Mouse (Mus musculus) heart, embryonic 14.5 days (tissue): ENCODE measurements around the gene Sox5. TPM values are rescaled to one million over a fixed set of nuclear protein-coding genes. Genes with fewer than 3 reads are reported as not detected.

Experiments used
- ATAC-seq: fragments of 200-750 bp; cut with Nextera tagmentation; 2 replicates; pipeline ENCODE4 v1.8.0; 2017; ENCODE audit warnings: low read depth, moderate TSS enrichment; ENCODE audit not compliant: insufficient number of reproducible peaks, insufficient read depth, low FRiP score
- H3K27ac ChIP-seq, 2 experiments: fragments of 200-500 bp in 1 of 2; fragments of 300-500 bp in 1 of 2; sonication (generic) in 1 of 2; replicated peaks in 1 of 2; 2 replicates each; pipeline ENCODE4 v1.5.1; 2012 to 2014; ENCODE audit warnings: low read depth in 2 of 2, low read length in 2 of 2, control low read depth in 1 of 2, mild to moderate bottlenecking in 1 of 2, mixed read lengths in 1 of 2; ENCODE audit not compliant: control insufficient read depth in 1 of 2, insufficient read depth in 1 of 2
- H3K27me3 ChIP-seq: fragments of 300-500 bp; sonication (generic); 2 replicates; pipeline ENCODE4 v1.6.1; 2014; ENCODE audit warnings: mild to moderate bottlenecking, low read length, control low read depth; ENCODE audit not compliant: control insufficient read depth, insufficient read depth
- H3K36me3 ChIP-seq: fragments of 300-500 bp; sonication (generic); 2 replicates; pipeline ENCODE4 v1.6.1; 2014; ENCODE audit warnings: mild to moderate bottlenecking, control low read depth, low read length, mixed read lengths; ENCODE audit not compliant: control insufficient read depth, insufficient read depth
- H3K4me1 ChIP-seq, 2 experiments: fragments of 200-500 bp in 1 of 2; fragments of 300-500 bp in 1 of 2; sonication (generic) in 1 of 2; 2 replicates each; pipeline ENCODE4 v1.6.1; 2012 to 2014; ENCODE audit warnings: low read length in 2 of 2, control low read depth in 1 of 2, mixed read lengths in 1 of 2; ENCODE audit not compliant: control insufficient read depth in 2 of 2, insufficient read depth in 2 of 2
- H3K4me2 ChIP-seq: fragments of 300-500 bp; sonication (generic); 2 replicates; pipeline ENCODE4 v1.6.1; 2014; ENCODE audit warnings: mild to moderate bottlenecking, low read length
- H3K4me3 ChIP-seq, 2 experiments: fragments of 200-500 bp in 1 of 2; fragments of 300-500 bp in 1 of 2; sonication (generic) in 1 of 2; 2 replicates each; pipeline ENCODE4 v1.5.1; 2012 to 2014; ENCODE audit warnings: low read length in 2 of 2, mild to moderate bottlenecking in 2 of 2, control low read depth in 1 of 2, low read depth in 1 of 2, moderate library complexity in 1 of 2; ENCODE audit not compliant: control insufficient read depth in 1 of 2, insufficient read depth in 1 of 2
- H3K9ac ChIP-seq: fragments of 300-500 bp; sonication (generic); 2 replicates; pipeline ENCODE4 v1.6.1; 2014; ENCODE audit warnings: mild to moderate bottlenecking, low read length
- H3K9me3 ChIP-seq: fragments of 300-500 bp; sonication (generic); 2 replicates; pipeline ENCODE4 v1.6.1; 2016; ENCODE audit warnings: low read length, control low read depth; ENCODE audit not compliant: control insufficient read depth
- WGBS: fragments of 180-500 bp; shearing (Covaris S2); extraction: QIAGEN DNeasy Blood & Tissue Kit; methylation state at CpG from one replicate; pipeline ENCODE4 v1.1.7; 2014; 5-methylcytosine and 5-hydroxymethylcytosine counted together
- polyA plus RNA-seq: library from polyadenylated mRNA; unstranded; fragments of >200 nt; fragmentation: Nextera tagmentation; extraction: Ambion mirVana; gene quantifications from 2 replicates; pipeline ENCODE4 v1.2.1, GENCODE M21; 2014

Gene Sox5
- polyA plus RNA-seq, 1 experiment from 2014 or later = 10.6 TPM

GRCm38 (mm10) chr6:144782031-144782857 lies 467 bp upstream of the Sox5 start:
- under 1% methylated on average over 51 of the region's 55 CpGs for WGBS
- ATAC-seq = no peak; the same call in 1 of the 2 replicates
- 0 out of 4 replicates have a peak overlapping the region, but pooled peaks of 1 of the 2 experiments have one; percentile 57 for H3K27ac ChIP-seq

GRCm38 (mm10) chr6:144780608-144781285 lies 1.0 kb downstream of the Sox5 start:
- Histone ChIP-seq H3K4me2 (peak overlapping the region; percentile 99), H3K27ac (peak overlapping the region; percentile 45 to 57; a peak in 3 of 4 replicates), H3K4me3 (peak overlapping the region; percentile 83 to 94), H3K9me3 (no peaks in the 10 kb centered on the region), H3K9ac (peak overlapping the region; percentile 74), H3K27me3 (peaks cover 46% of the 10 kb centered on the region), H3K4me1 (peaks cover 0 to 11% of the 10 kb centered on the region in 2 experiments; a peak in 2 of 4 replicates), H3K36me3 (no peaks in the 10 kb centered on the region)
- ATAC-seq = no peak
- WGBS = 22% methylated on average over 9 of the region's 9 CpGs

More at GRCm38 (mm10) chr6:144782031-144782857, 467 bp upstream of the Sox5 start:
- Histone ChIP-seq H3K27me3 (peaks cover 39% of the 10 kb centered on the region), H3K4me3 (peak overlapping the region; percentile 83 to 94), H3K4me1 (peaks cover 0 to 11% of the 10 kb centered on the region in 2 experiments; a peak in 2 of 4 replicates), H3K9me3 (no peaks in the 10 kb centered on the region), H3K4me2 (peak overlapping the region; percentile 99), H3K9ac (peak overlapping the region; percentile 74), H3K36me3 (no peaks in the 10 kb centered on the region)

- Histone ChIP-seq H3K4me1 (peaks cover 2 to 11% of the 10 kb centered on the region in 2 experiments; a peak in 3 of 4 replicates), H3K36me3 (no peaks in the 10 kb centered on the region), H3K4me3 (peak overlapping the region; percentile 83 to 94; a peak in 1 of 4 replicates), H3K27ac (peak overlapping the region; percentile 30 to 57; a peak in 2 of 4 replicates), H3K9me3 (no peaks in the 10 kb centered on the region), H3K9ac (peak overlapping the region; percentile 45; the same call in 1 of the 2 replicates), H3K27me3 (peaks cover 46% of the 10 kb centered on the region), H3K4me2 (peak overlapping the region; percentile 99)
- ATAC-seq = no peak
- 41% methylated on average over 12 of the region's 12 CpGs for WGBS
Measured at GRCm38 (mm10) chr6:144779945-144780607, 1.7 kb downstream of the Sox5 start.

GRCm38 (mm10) chr6:144777356-144778035 lies 4.3 kb downstream of the Sox5 start:
- H3K27me3 ChIP-seq = peaks cover 52% of the 10 kb centered on the region

GRCm38 (mm10) chr6:144773736-144774135 lies 8.0 kb downstream of the Sox5 start:
- WGBS = 92% methylated on average over 6 of the region's 6 CpGs
- Histone ChIP-seq H3K9me3 (no peaks in the 10 kb centered on the region), H3K4me1 (peaks cover 5 to 8% of the 10 kb centered on the region in 2 experiments), H3K4me2 (no peak overlapping the region), H3K36me3 (no peaks in the 10 kb centered on the region), H3K4me3 (no peak overlapping the region), H3K27ac (no peak overlapping the region), H3K9ac (no peak overlapping the region), H3K27me3 (peaks cover 48% of the 10 kb centered on the region)
- no peak for ATAC-seq

More at GRCm38 (mm10) chr6:144777356-144778035, 4.3 kb downstream of the Sox5 start:
- Histone ChIP-seq H3K4me1 (peaks cover 2 to 8% of the 10 kb centered on the region in 2 experiments; a peak in 3 of 4 replicates), H3K4me2 (no peak overlapping the region), H3K9ac (no peak overlapping the region), H3K27ac (no peak overlapping the region), H3K36me3 (no peaks in the 10 kb centered on the region), H3K4me3 (no peak overlapping the region), H3K9me3 (no peaks in the 10 kb centered on the region)
- 93% methylated on average over 7 of the region's 7 CpGs for WGBS
- no peak for ATAC-seq

GRCm38 (mm10) chr6:144772985-144773384 lies 8.8 kb downstream of the Sox5 start:
- Histone ChIP-seq H3K27ac (no peak overlapping the region), H3K4me2 (no peak overlapping the region), H3K27me3 (peaks cover 45% of the 10 kb centered on the region), H3K4me1 (peaks cover 5 to 8% of the 10 kb centered on the region in 2 experiments), H3K4me3 (no peak overlapping the region), H3K9ac (no peak overlapping the region), H3K9me3 (no peaks in the 10 kb centered on the region), H3K36me3 (no peaks in the 10 kb centered on the region)
- no peak for ATAC-seq
- 73% methylated on average over 2 of the region's 2 CpGs for WGBS
